Mouse (Mus musculus) left cerebral cortex, adult 9 months (tissue): ENCODE measurements around the gene Orai1.
"Not testable (repeated sequence)": the region's sequence is repeated elsewhere in the genome, so short reads cannot be mapped to it uniquely, and the experiment has no call there.

ENCODE experiments used
- DNase-seq, 2 experiments: peaks; one replicate each; pipeline ENCODE4 v3.0.0; 2022; ENCODE audit warnings: low spot score in 2 of 2

Gene Orai1

GRCm38 (mm10) chr5:123014753-123015701, at the start of gene Orai1:
Orai1 (plus strand) TSS chr5:123015074.
- peak; percentile 90 to 97 for DNase-seq

- DNase-seq, result no peak
These were observed 49.4 kb upstream of the Orai1 start for GRCm38 (mm10) chr5:122965427-122965826.

- peak in 1 of 2 experiments; percentile 78 for DNase-seq
These were observed 46.6 kb upstream of the Orai1 start for GRCm38 (mm10) chr5:122968322-122968721.

- no peak for DNase-seq
These were observed 44.8 kb upstream of the Orai1 start for GRCm38 (mm10) chr5:122970056-122970455.

- DNase-seq, result no peak
These were observed 43.4 kb upstream of the Orai1 start for GRCm38 (mm10) chr5:122971438-122971837.

GRCm38 (mm10) chr5:122972116-122972515, 42.8 kb upstream of the Orai1 start:
- DNase-seq, result no peak

- not testable (repeated sequence) for DNase-seq
These were observed 40.2 kb upstream of the Orai1 start for GRCm38 (mm10) chr5:122974701-122975100.

GRCm38 (mm10) chr5:122978970-122979369, 35.9 kb upstream of the Orai1 start:
- no peak for DNase-seq

GRCm38 (mm10) chr5:122984483-122984882, 30.4 kb upstream of the Orai1 start:
- no peak for DNase-seq

- DNase-seq, result no peak
These were observed 29.6 kb upstream of the Orai1 start for GRCm38 (mm10) chr5:122985276-122985675.

GRCm38 (mm10) chr5:122986091-122986493, 28.8 kb upstream of the Orai1 start:
- DNase-seq, result no peak

GRCm38 (mm10) chr5:122987211-122988020, 27.5 kb upstream of the Orai1 start:
- DNase-seq, result no peak

GRCm38 (mm10) chr5:122988021-122988751, 26.7 kb upstream of the Orai1 start:
- DNase-seq, result peak in 1 of 2 experiments; percentile 45

- peak in 1 of 2 experiments; percentile 60 for DNase-seq
These were observed 25.8 kb upstream of the Orai1 start for GRCm38 (mm10) chr5:122989001-122989525.

- no peak for DNase-seq
These were observed 25.1 kb upstream of the Orai1 start, which contains the start of gene Kdm2b for GRCm38 (mm10) chr5:122989551-122990330. Kdm2b (minus strand) TSS chr5:122989823.

- no peak for DNase-seq
These were observed 24.3 kb upstream of the Orai1 start for GRCm38 (mm10) chr5:122990411-122991160.

- DNase-seq, result no peak
These were observed 23.4 kb upstream of the Orai1 start for GRCm38 (mm10) chr5:122991350-122992004.

- DNase-seq, result no peak
These were observed 21.1 kb upstream of the Orai1 start for GRCm38 (mm10) chr5:122993811-122994210.

GRCm38 (mm10) chr5:122994303-122994846, 20.5 kb upstream of the Orai1 start:
- DNase-seq, result peak in 1 of 2 experiments; percentile 83
